Mouse (Mus musculus): Measurements from ENCODE around the gene Pla2g2f. TPM values are rescaled to one million over a fixed set of nuclear protein-coding genes. Genes with fewer than 3 reads are reported as not detected.

The Pla2g2f gene
- total RNA-seq, 2 experiments from 2014 or later = 1.6 to 2.3 TPM

- Histone ChIP-seq H3K4me3 (no peak overlapping the region), H3K27ac (no peak overlapping the region)
- DNase-seq (ENCODE audit: low spot score in 2 of 2) = peak in 1 of 2 experiments; percentile 63
- TF ChIP-seq CTCF (conservative IDR thresholded peaks at IDR 0.05) = peak; percentile 83
Observed at GRCm38 (mm10) chr4:138708636-138709035, 48.8 kb downstream of the Pla2g2f start.

- no peak overlapping the region for H3K4me3 ChIP-seq
- no peak overlapping the region for H3K27ac ChIP-seq
- no peak for DNase-seq (ENCODE audit: low spot score in 2 of 2)
- no peak for TF ChIP-seq CTCF (conservative IDR thresholded peaks at IDR 0.05)
Observed at GRCm38 (mm10) chr4:138706620-138707019, 50.8 kb downstream of the Pla2g2f start.

GRCm38 (mm10) chr4:138704169-138704568, 53.3 kb downstream of the Pla2g2f start:
- no peak for DNase-seq (ENCODE audit: low spot score in 2 of 2)
- Histone ChIP-seq H3K27ac (no peak overlapping the region), H3K4me3 (no peak overlapping the region)
- TF ChIP-seq CTCF (conservative IDR thresholded peaks at IDR 0.05) = peak; percentile 31; the same call in 1 of the 2 replicates

- no peak for TF ChIP-seq CTCF (conservative IDR thresholded peaks at IDR 0.05)
- no peak overlapping the region for H3K4me3 ChIP-seq
- no peak overlapping the region for H3K27ac ChIP-seq
- no peak for DNase-seq (ENCODE audit: low spot score in 2 of 2)
Observed at GRCm38 (mm10) chr4:138703591-138703990, 53.8 kb downstream of the Pla2g2f start.

- no peak overlapping the region for H3K4me3 ChIP-seq
- TF ChIP-seq CTCF (conservative IDR thresholded peaks at IDR 0.05) = no peak
- H3K27ac ChIP-seq = no peak overlapping the region
- no peak for DNase-seq (ENCODE audit: low spot score in 2 of 2)
Observed at GRCm38 (mm10) chr4:138702528-138702927, 54.9 kb downstream of the Pla2g2f start.

- Histone ChIP-seq H3K4me3 (no peak overlapping the region), H3K27ac (no peak overlapping the region)
- DNase-seq (ENCODE audit: low spot score in 2 of 2) = no peak
- no peak for TF ChIP-seq CTCF (conservative IDR thresholded peaks at IDR 0.05)
Observed at GRCm38 (mm10) chr4:138702031-138702430, 55.4 kb downstream of the Pla2g2f start.

- no peak for TF ChIP-seq CTCF (conservative IDR thresholded peaks at IDR 0.05)
- DNase-seq (ENCODE audit: low spot score in 2 of 2) = no peak
- Histone ChIP-seq H3K27ac (no peak overlapping the region), H3K4me3 (no peak overlapping the region)
Observed at GRCm38 (mm10) chr4:138701111-138701510, 56.3 kb downstream of the Pla2g2f start.

Other genes starting within 250 kb of the Pla2g2f start
- gene Vwa5b1, start 121.7 kb downstream of the Pla2g2f start, total RNA-seq (2021) = 1 to 10 TPM; 2.0 to 3.3 TPM
- gene Pla2g2c, start 32.8 kb downstream of the Pla2g2f start, total RNA-seq (2021) = not detected
- 1 to 10 TPM; 1.9 to 2.1 TPM for gene Ubxn10, start 20.5 kb downstream of the Pla2g2f start, total RNA-seq (2021)
- under 1 TPM; 0.23 to 0.64 TPM for gene Pla2g2d, start 18.1 kb upstream of the Pla2g2f start, total RNA-seq (2021)
- gene Pla2g5, start 105.9 kb upstream of the Pla2g2f start, total RNA-seq (2021) = 1 to 10 TPM in 1 of 2 experiments, under 1 TPM in 1; 0.86 to 1.4 TPM
- gene Gm13030, start 116.3 kb upstream of the Pla2g2f start, total RNA-seq (2021) = not detected
- not detected for gene Pla2g2e, start 120.3 kb upstream of the Pla2g2f start, total RNA-seq (2021)
- 10 to 100 TPM; 10.4 to 13.9 TPM for gene Otud3, start 156.3 kb upstream of the Pla2g2f start, total RNA-seq (2021)
- gene Rnf186, start 209.5 kb upstream of the Pla2g2f start, total RNA-seq (2021) = not detected
- gene Tmco4, start 215.3 kb upstream of the Pla2g2f start, total RNA-seq (2021) = 1 to 10 TPM; 1.6 to 4.2 TPM

Data from layer of hippocampus, adult 2 months (tissue).